Mouse (Mus musculus): ENCODE measurements at regions not wholly inside any gene's neighbourhood (a gene's known extent, or its start where the extent isn't known, plus 50 kb on each side); places are given as distances from the start of the nearest gene placed in this dataset.
A peak's percentile ranks its signal among the peaks of the same experiment; 100 is the strongest.

- TF ChIP-seq CTCF (IDR thresholded peaks at IDR 0.05; ENCODE audit: low read depth) (peak; percentile 34; the same call in 1 of the 2 replicates), EP300 (IDR thresholded peaks at IDR 0.05; ENCODE audit: low read depth) (no peak)
These were observed 97.4 kb upstream of the Mc3r start for GRCm38 (mm10) chr2:172150898-172151297.
